ENCODE assay signal across 8 mouse cellular contexts in genomic region chr2:51148975-51149374, GRCm38 (mm10). TPM values are rescaled to one million over a fixed set of nuclear protein-coding genes. Genes with fewer than 3 reads are reported as not detected.
DNase-seq lines count a peak whose midpoint lies in the region; ATAC-seq and TF ChIP-seq lines count a peak whose summit lies in the region.

Gene Rnd3, minus strand, starts transcription at chr2:51149111.

- peak within 1 kb of the TSS; percentile 74 for H3K4me2 ChIP-seq in lung, embryonic 15.5 days

- under 1% methylated on average over 25 of the region's 25 CpGs for WGBS in lung, embryonic 15.5 days
- WGBS in olfactory bulb, adult 2 months, result under 1% methylated on average over 25 of the region's 25 CpGs

- no peaks in the 10 kb centered on the region for H3K36me3 ChIP-seq in lung, embryonic 15.5 days

- H3K27ac ChIP-seq in lung, embryonic 15.5 days, result peak within 1 kb of the TSS; percentile 84
- H3K27ac ChIP-seq in olfactory bulb, adult 2 months (ENCODE audit: insufficient read depth, low read depth, low read length), result peak within 1 kb of the TSS; percentile 93

- peak within 1 kb of the TSS; percentile 79 for H3K4me3 ChIP-seq in lung, embryonic 15.5 days
- H3K4me3 ChIP-seq in olfactory bulb, adult 2 months (ENCODE audit: insufficient read depth, low read depth, low read length), result peak within 1 kb of the TSS; percentile 75

- peak; percentile 95 for DNase-seq in ES-CJ7 (ENCODE audit: low read depth, low spot score)
- peak; percentile 92 to 94 for DNase-seq in cerebellum, adult 18-20 months
- DNase-seq in forelimb bud, embryonic 11.5 days (ENCODE audit: low read depth, low spot score), result peak; percentile 98
- DNase-seq in heart, postnatal 4 days, result peak; percentile 98
- peak; percentile 73 for DNase-seq in layer of hippocampus, adult 9-10 months (ENCODE audit: low spot score)
- DNase-seq in thymus, adult 18-20 months, result peak; percentile 60 to 61

- H3K27me3 ChIP-seq in lung, embryonic 15.5 days, result no peaks in the 10 kb centered on the region

- H3K9me3 ChIP-seq in lung, embryonic 15.5 days, result no peaks in the 10 kb centered on the region

- peak; percentile 83 for ATAC-seq in lung, embryonic 15.5 days (ENCODE audit: borderline replicate concordance, extremely low read depth, low FRiP score, low TSS enrichment)

- TF ChIP-seq CTCF in olfactory bulb, adult 2 months (IDR thresholded peaks at IDR 0.05; ENCODE audit: insufficient read depth, low read depth, low read length), result peak; percentile 73

- H3K4me1 ChIP-seq in lung, embryonic 15.5 days, result peaks cover 19% of the 10 kb centered on the region
- no peaks in the 10 kb centered on the region for H3K4me1 ChIP-seq in olfactory bulb, adult 2 months (ENCODE audit: control insufficient read depth, insufficient read depth, low read length)

- TF ChIP-seq POLR2A in olfactory bulb, adult 2 months (IDR thresholded peaks at IDR 0.05; ENCODE audit: insufficient read depth, low read depth, low read length), result peak; percentile 96

- peak within 1 kb of the TSS; percentile 80 for H3K9ac ChIP-seq in lung, embryonic 15.5 days

RNA-seq across cellular contexts. Expression of gene Rnd3, which starts in this region (rescaled TPM):
- 10 to 100 TPM; 28.2 to 29.3 TPM for total RNA-seq in heart, postnatal 4 days (2021)
- polyA plus RNA-seq in lung, embryonic 15.5 days (2015; fragmentation: Nextera tagmentation; extraction: Ambion mirVana), result 63.7 and 64.0 TPM in 2 replicates
- not detected in 2 replicates for polyA plus RNA-seq in olfactory bulb, adult 2 months (2012; ENCODE audit: insufficient read depth, insufficient read length, low replicate concordance, missing spikeins)

Comparison
In these comparisons a context has a peak if more than half of its experiments do, and no peak if none do; other contexts are left out.
1. Peak in every context shown above with its lines: DNase-seq, ATAC-seq, H3K4me3 ChIP-seq and H3K27ac ChIP-seq.